Mouse (Mus musculus): ENCODE results near the gene Rhbg. TPM values are rescaled to one million over a fixed set of nuclear protein-coding genes. Genes with fewer than 3 reads are reported as not detected.
"Not testable (repeated sequence)": the region's sequence is repeated elsewhere in the genome, so short reads cannot be mapped to it uniquely, and the experiment has no call there.

Rhbg gene
- polyA plus RNA-seq, 1 experiment from 2014 or later, result not detected

- CTCF ChIA-PET, result no interaction called here
- POLR2A ChIA-PET, result no interaction called here
- DNase-seq (ENCODE audit: low read depth, low spot score) (no peak), ATAC-seq (no peak)
- no peak for TF ChIP-seq CTCF (IDR thresholded peaks at IDR 0.05)
- no peaks in the 10 kb centered on the region for H3K27me3 ChIP-seq
- in situ Hi-C loops (cut with MboI; ENCODE audit: low pct_unique_long_range_greater_than_20kb), result no loop called here
These were observed 25.5 kb upstream of the Rhbg start for GRCm38 (mm10) chr3:88280035-88280434.

- ATAC-seq, result peak; percentile 65
- ChIA-PET CTCF (interaction anchor here (0.6 to 2.0 kb wide), 5 partner anchors 11 to 40 kb away, joined by 3 to 8 read pairs (median 4); no protein-coding TSS in a partner anchor), POLR2A (interaction anchor here (0.6 kb wide), 1 partner anchor 137 kb away, joined by 3 read pairs; no protein-coding TSS in a partner anchor)
- TF ChIP-seq CTCF (IDR thresholded peaks at IDR 0.05), result peak; percentile 90
- H3K27me3 ChIP-seq, result no peaks in the 10 kb centered on the region
- no peak for DNase-seq (ENCODE audit: low read depth, low spot score)
- in situ Hi-C loops (cut with MboI; ENCODE audit: low pct_unique_long_range_greater_than_20kb), result no loop called here
These were observed 22.1 kb upstream of the Rhbg start for GRCm38 (mm10) chr3:88276529-88277143.

- ATAC-seq (no peak), DNase-seq (ENCODE audit: low read depth, low spot score) (no peak)
- H3K27me3 ChIP-seq, result peaks cover 2% of the 10 kb centered on the region
- ChIA-PET POLR2A (no interaction called here), CTCF (interaction anchor here (0.7 to 2.0 kb wide), 5 partner anchors 10 to 39 kb away, joined by 3 to 8 read pairs (median 4); no protein-coding TSS in a partner anchor)
- in situ Hi-C loops (cut with MboI; ENCODE audit: low pct_unique_long_range_greater_than_20kb), result no loop called here
- TF ChIP-seq CTCF (IDR thresholded peaks at IDR 0.05), result no peak
These were observed 21.6 kb upstream of the Rhbg start for GRCm38 (mm10) chr3:88276121-88276520.

GRCm38 (mm10) chr3:88274002-88274401 lies 19.5 kb upstream of the Rhbg start:
- ATAC-seq (no peak), DNase-seq (ENCODE audit: low read depth, low spot score) (no peak)
- POLR2A ChIA-PET, result interaction anchor here (0.6 kb wide), 1 partner anchor 32 kb away, joined by 3 read pairs; no protein-coding TSS in a partner anchor
- in situ Hi-C loops (cut with MboI; ENCODE audit: low pct_unique_long_range_greater_than_20kb), result no loop called here
- CTCF ChIA-PET, result no interaction called here
- peaks cover 8% of the 10 kb centered on the region for H3K27me3 ChIP-seq
- TF ChIP-seq CTCF (IDR thresholded peaks at IDR 0.05), result peak; percentile 61

GRCm38 (mm10) chr3:88271859-88272258 lies 17.4 kb upstream of the Rhbg start:
- in situ Hi-C loops (cut with MboI; ENCODE audit: low pct_unique_long_range_greater_than_20kb), result no loop called here
- no peak for TF ChIP-seq CTCF (IDR thresholded peaks at IDR 0.05)

GRCm38 (mm10) chr3:88271298-88271697 lies 16.8 kb upstream of the Rhbg start:
- DNase-seq (ENCODE audit: low read depth, low spot score); ATAC-seq; in situ Hi-C loops (cut with MboI; ENCODE audit: low pct_unique_long_range_greater_than_20kb); H3K27me3 ChIP-seq: not testable (repeated sequence)
- CTCF ChIA-PET, result interaction anchor here (1.5 to 2.3 kb wide), 3 partner anchors 18 to 25 kb away, joined by 3 to 4 read pairs (median 4); partner anchors contain the start of genes Cct3 and Tsacc
- POLR2A ChIA-PET, result interaction anchor here (1.0 kb wide), 1 partner anchor 23 kb away, joined by 3 read pairs; no protein-coding TSS in a partner anchor

More at GRCm38 (mm10) chr3:88271859-88272258, 17.4 kb upstream of the Rhbg start:
- H3K27me3 ChIP-seq, result peaks cover 8% of the 10 kb centered on the region
- POLR2A ChIA-PET, result interaction anchor here (1.0 kb wide), 1 partner anchor 22 kb away, joined by 3 read pairs; no protein-coding TSS in a partner anchor
- DNase-seq (ENCODE audit: low read depth, low spot score) (no peak), ATAC-seq (no peak)
- CTCF ChIA-PET, result interaction anchor here (1.2 to 2.3 kb wide), 4 partner anchors 19 to 35 kb away, joined by 3 to 4 read pairs (median 4); partner anchors contain the start of genes Cct3 and Tsacc

- H3K27me3 ChIP-seq, result peaks cover 19% of the 10 kb centered on the region
- CTCF ChIA-PET, result no interaction called here
- ATAC-seq, result no peak
- in situ Hi-C loops (cut with MboI; ENCODE audit: low pct_unique_long_range_greater_than_20kb), result no loop called here
- POLR2A ChIA-PET, result no interaction called here
- no peak for TF ChIP-seq CTCF (IDR thresholded peaks at IDR 0.05)
- DNase-seq (ENCODE audit: low read depth, low spot score), result no peak
These were observed 14.5 kb upstream of the Rhbg start for GRCm38 (mm10) chr3:88268991-88269390.

GRCm38 (mm10) chr3:88268014-88268413 lies 13.5 kb upstream of the Rhbg start:
- ATAC-seq; POLR2A ChIA-PET; DNase-seq (ENCODE audit: low read depth, low spot score); in situ Hi-C loops (cut with MboI; ENCODE audit: low pct_unique_long_range_greater_than_20kb); CTCF ChIA-PET: not testable (repeated sequence)
- H3K27me3 ChIP-seq, result peaks cover 19% of the 10 kb centered on the region

GRCm38 (mm10) chr3:88262346-88262745 lies 7.8 kb upstream of the Rhbg start:
- peaks cover 18% of the 10 kb centered on the region for H3K27me3 ChIP-seq
- ChIA-PET CTCF (interaction anchor here (1.5 kb wide), 1 partner anchor 16 kb away, joined by 4 read pairs; no protein-coding TSS in a partner anchor), POLR2A (no interaction called here)
- in situ Hi-C loops (cut with MboI; ENCODE audit: low pct_unique_long_range_greater_than_20kb), result no loop called here
- no peak for ATAC-seq
- no peak for DNase-seq (ENCODE audit: low read depth, low spot score)
- no peak for TF ChIP-seq CTCF (IDR thresholded peaks at IDR 0.05)

- POLR2A ChIA-PET, result no interaction called here
- TF ChIP-seq CTCF (IDR thresholded peaks at IDR 0.05), result no peak
- CTCF ChIA-PET, result interaction anchor here (1.8 kb wide), 1 partner anchor 14 kb away, joined by 10 read pairs; no protein-coding TSS in a partner anchor
- peaks cover 57% of the 10 kb centered on the region for H3K27me3 ChIP-seq
- in situ Hi-C loops (cut with MboI; ENCODE audit: low pct_unique_long_range_greater_than_20kb), result no loop called here
- DNase-seq (ENCODE audit: low read depth, low spot score), result no peak
- ATAC-seq, result no peak
These were observed 1.9 kb upstream of the Rhbg start for GRCm38 (mm10) chr3:88256382-88256781.

GRCm38 (mm10) chr3:88255950-88256349 lies 1.4 kb upstream of the Rhbg start:
- CTCF ChIA-PET, result interaction anchor here (1.8 kb wide), 1 partner anchor 13 kb away, joined by 10 read pairs; no protein-coding TSS in a partner anchor
- POLR2A ChIA-PET, result no interaction called here
- in situ Hi-C loops (cut with MboI; ENCODE audit: low pct_unique_long_range_greater_than_20kb), result no loop called here
- TF ChIP-seq CTCF (IDR thresholded peaks at IDR 0.05), result no peak
- H3K27me3 ChIP-seq, result peaks cover 58% of the 10 kb centered on the region
- no peak for ATAC-seq
- no peak for DNase-seq (ENCODE audit: low read depth, low spot score)

All from Patski (cell line).